Mouse (Mus musculus) cerebellum, adult 18-20 months (tissue): Measurements from ENCODE around the gene Med27.

Experiments used
- DNase-seq, 2 experiments: peaks; one replicate each; pipeline ENCODE4 v3.0.0; 2021

Gene Med27

GRCm38 (mm10) chr2:29481856-29482255 is 135.2 kb downstream of the Med27 start:
- DNase-seq: no peak

- DNase-seq: no peak
These were observed 136.5 kb downstream of the Med27 start for GRCm38 (mm10) chr2:29482979-29483718.

DNA sequence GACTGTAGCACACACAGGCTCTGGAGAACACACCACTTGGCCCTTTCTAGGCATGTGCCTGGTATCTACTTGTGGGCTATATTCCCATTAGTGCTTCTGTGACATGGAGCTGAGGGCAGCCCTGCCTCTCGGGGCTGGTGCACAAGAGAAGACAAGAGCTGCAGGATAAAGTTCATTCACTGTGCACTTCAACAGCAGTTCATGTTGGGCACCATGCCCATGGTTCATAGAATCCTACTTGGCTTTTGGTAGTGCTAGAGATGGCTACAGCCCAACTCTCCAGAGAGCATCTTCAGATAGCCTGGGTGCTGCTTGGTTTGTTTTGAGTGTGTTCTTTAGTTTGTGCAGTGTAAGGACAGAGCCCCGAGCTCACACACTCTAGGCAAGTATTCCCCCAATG is 138.9 kb downstream of the Med27 start:
- DNase-seq: no peak

DNA sequence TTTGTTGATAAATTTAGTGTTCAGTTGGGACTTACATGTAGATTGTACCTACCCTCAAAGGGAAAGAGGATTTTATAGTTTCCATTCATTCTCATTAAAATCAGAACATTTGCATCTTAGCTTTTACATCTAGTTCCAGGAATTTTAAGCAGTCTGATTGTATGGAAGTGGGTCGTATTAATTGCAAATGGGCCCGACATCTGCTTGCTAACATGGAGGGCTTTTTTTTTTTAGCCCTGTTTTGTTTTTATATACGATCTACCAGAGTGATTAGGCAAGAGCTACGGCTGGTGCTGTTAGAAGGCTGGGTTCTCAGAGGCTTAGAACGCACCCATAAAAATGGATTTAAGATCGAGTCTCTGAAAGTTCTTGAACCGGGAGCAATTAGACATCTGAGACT is 139.9 kb downstream of the Med27 start:
- DNase-seq: no peak

GRCm38 (mm10) chr2:29487652-29488051 is 141.0 kb downstream of the Med27 start:
- no peak for DNase-seq

DNA sequence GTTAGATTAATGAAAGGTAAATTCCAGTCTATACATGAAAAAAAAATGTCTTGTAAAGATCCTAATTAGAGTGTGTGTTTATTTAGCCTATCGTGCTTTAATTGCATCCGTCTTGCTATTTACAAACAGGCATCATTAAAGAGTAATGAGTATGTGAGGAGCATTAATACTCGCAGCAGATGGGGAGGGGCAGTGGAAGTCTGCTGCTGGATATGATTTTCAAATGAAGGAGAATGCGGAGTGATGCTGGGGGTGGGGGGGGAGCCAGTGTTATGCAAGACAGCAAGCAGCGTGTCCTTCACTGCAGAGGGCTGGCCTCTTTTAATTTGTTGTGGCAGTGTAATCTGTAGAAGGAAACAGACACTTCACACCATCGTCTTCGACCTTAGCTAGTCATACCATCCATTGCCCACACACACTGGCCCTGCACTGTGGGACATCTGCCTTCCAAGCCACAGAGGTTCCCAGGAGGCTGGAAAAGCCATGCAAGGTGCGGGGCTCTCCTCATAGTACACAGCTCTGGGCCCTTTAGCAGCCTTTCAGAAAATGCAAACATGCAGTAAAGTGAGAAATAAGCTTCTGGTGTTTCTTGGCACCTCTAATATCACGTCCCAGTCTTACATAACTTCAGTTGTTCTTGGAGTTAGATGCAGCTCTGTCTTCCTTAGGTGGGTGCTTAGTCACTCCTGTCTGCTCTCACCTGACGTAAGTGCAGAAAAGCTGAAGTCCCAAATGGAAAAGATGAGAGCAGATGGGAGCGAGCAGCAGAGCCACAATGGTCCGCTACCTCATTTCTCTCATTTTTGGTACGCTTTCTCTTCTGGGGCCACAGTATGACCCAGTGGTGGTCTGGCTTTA is 142.0 kb downstream of the Med27 start:
- no peak for DNase-seq

DNA sequence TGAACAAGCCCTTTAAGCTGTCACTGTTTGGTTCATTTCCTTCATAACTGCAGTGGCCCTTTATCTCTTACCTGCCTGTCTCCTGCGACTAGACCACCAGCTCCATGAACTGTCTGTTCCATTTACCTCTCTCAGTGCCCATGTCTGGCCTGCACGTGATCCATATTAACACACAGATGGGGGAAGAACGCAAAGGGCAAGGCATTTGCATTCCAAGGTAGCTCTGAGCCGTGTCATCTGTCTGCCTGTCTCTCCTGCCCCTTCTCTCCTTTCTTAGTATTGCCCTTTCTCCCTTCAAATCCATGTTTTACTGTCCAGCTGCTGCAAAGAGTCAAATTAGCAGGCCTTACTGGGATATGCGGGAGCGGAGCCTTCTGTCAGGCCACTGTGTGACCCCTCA is 145.0 kb downstream of the Med27 start:
- no peak for DNase-seq

DNA sequence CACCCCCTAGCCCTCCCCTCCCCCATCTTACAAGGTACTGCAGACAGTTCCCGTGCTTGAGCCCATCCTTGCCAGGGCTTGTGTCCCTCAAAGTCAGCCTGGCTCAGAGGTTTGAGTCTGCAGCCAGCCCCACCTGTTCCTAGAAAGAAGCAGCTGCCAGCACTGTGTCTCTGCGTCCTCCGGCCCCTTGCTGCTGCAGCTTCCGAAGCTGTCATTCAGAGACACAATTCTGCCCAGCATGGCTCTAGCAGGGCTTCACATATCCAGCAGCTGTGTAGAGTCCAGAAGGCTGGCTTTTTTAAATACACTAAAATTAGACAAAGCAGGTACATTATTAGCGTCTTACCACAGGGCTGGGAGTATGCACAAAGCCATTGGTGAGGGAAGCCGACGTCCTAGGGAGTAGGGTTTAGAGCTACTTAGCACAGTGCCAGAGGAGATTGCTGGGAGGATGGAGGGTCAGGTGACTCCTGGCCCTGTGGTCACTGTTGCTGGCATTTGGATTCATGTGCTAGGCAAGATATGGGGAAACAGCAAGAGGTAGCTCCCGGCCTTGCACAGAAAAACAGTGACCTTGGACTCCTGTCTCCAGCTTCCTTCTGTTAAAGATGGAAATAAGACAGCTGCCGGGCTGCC is 146.9 kb downstream of the Med27 start:
- DNase-seq: peak in 1 of 2 experiments; percentile 22

- DNase-seq: peak; percentile 41 to 55
These were observed 148.7 kb downstream of the Med27 start for GRCm38 (mm10) chr2:29495271-29495670.

- no peak for DNase-seq
These were observed 154.2 kb downstream of the Med27 start for GRCm38 (mm10) chr2:29500601-29501350.

DNA sequence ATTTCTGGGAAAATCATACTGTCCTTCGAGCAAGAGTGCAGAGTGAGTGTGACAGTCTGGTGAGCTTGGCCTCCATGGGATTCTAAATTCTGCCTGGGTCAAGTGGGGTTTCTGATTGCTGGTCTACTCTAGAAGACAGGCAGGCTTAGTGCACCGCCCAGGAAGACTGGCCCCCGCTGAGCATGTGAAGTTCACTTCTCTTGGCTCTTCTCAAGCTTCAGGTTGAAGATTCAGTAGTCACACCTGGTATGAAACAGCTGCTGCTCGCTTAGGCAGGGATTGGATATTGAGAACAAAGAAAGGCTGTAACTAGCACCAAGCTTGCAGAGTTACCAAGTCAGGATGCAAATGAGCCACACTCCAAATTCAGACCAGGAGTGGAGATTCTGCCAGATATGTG is 154.8 kb downstream of the Med27 start:
- DNase-seq: no peak

- DNase-seq: no peak
These were observed 158.2 kb downstream of the Med27 start for GRCm38 (mm10) chr2:29504848-29505247.

DNA sequence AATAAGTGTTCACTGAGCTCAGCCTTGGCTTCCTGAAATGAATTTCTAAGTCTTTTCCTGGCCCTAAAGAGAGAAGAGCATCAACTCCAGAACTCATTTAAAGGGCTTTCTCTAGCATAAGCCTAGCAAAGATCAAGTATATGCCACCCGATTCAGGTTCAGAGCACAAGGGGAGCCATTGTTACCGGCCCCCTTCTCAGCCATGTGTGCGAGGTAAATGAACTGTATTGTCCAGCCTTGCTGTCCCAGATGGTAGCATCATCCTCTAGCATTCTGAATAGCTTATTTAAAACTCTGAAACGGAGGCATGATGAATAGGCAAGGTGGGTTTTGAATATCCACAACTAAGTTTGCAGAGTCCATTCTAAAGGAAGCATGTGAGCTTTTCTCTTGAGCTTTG is 159.8 kb downstream of the Med27 start:
- no peak for DNase-seq

DNA sequence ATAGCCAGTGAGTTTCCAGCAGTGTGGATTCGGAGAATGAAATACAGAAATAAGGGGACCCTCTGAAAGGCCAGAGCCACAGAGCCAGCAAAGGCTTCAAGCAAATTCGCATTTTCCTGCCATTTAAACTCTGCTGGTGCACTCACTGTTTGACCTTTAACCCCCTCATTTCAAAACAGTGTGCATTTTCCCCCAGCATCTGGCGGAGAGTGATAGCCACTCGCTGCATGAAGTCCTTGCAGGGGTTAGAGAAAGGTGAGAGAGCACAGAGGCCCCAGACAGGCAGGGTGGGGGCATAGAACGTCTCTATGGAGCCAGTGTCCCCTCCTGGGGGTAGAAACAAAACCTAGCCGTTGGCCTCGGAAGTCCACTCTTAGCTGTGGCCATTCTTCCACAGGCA is 166.5 kb downstream of the Med27 start:
- no peak for DNase-seq

- no peak for DNase-seq
These were observed 168.2 kb downstream of the Med27 start for GRCm38 (mm10) chr2:29514836-29515235.

GRCm38 (mm10) chr2:29515831-29516447 is 169.3 kb downstream of the Med27 start:
- peak; percentile 77 to 83 for DNase-seq

GRCm38 (mm10) chr2:29516621-29517170 is 170.1 kb downstream of the Med27 start:
- no peak for DNase-seq

DNA sequence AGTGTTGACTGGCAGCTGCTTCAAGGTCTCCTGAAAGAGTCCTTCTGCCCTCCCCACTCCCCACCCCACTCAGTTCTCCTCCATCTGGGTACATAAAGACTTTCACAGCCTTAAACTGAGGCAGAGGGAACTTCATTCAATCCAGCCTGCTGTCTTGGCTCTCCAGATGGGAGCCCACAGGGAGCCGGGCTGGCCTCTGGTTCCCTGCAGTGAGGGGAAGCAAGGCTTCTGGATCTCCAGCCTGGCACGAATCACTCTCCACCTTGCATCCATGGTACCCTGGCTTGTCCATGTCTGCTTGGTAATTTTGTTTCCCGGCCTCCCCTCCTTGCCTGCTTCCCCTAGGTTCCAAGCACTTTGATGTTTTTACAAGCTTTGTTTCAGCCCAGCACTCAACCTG is 172.8 kb downstream of the Med27 start:
- peak; percentile 29 to 44 for DNase-seq

GRCm38 (mm10) chr2:29520206-29520605 is 173.6 kb downstream of the Med27 start:
- DNase-seq: peak; percentile 32 to 56

DNA sequence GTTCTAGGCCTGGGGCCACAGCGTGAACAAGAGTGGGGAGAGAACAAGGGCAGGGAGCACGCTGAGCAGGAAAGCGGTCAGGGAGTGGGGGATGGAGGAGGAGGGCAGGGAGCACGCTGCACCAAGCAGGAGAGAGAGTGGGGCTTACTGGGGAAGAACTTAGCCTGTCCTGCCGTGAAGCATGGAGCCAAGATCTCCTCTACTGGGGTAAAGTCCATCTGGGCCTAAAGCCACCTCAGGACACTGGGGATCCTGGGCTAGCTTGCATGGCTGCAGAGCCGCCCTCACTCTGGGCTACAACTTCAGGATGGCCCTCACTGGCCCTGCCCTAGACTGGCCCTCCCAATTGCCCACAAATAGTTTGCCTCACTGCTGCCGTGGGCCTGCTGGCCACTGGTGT is 174.9 kb downstream of the Med27 start:
- no peak for DNase-seq

DNA sequence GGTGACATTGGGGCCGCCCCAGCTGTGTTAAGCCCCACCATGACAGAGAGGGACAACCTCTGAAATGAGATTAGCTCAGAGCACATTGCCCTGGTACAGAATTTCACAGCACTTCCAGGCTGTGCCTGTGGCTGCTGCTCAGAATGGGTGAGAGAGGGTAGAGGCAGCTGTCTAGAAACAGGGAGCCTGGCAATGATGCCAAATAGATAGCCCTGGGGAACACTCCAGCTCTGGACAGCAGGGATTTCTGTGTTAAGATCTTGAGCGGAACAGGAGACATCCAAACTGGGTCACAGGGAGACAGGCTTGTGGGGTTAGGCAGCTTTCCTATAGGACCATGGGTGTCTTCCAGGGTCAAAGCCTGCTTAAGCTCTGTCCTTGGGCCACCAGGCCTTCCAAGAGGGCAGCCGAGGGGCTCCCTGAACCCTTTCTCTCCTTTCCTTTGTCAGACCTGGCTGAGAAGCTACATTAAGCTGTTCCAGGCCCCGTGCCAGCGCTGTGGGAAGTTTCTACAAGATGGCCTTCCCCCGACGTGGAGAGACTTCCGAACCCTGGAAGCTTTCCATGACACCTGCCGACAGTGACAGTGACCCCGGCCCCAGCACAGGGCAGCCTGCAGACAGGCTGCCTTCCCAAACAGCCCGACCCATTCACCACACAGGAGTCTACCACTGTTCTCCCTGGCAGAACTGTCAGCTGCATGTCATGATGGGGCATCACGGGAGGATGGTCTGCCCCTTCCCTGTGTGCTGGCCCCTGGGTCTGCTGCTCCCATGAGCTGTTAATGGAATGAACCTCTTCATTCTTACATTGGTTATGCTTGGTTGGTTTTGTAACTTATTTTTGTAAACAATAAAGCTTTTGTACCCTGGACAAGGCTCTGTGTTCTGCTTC is 177.5 kb downstream of the Med27 start:
- peak in 1 of 2 experiments; percentile 20 for DNase-seq
